Mouse (Mus musculus) forebrain, embryonic 11.5 days (tissue): ENCODE results near the gene Cxcl16. TPM values are rescaled to one million over a fixed set of nuclear protein-coding genes. Genes with fewer than 3 reads are reported as not detected.
"Not testable (repeated sequence)": the region's sequence is repeated elsewhere in the genome, so short reads cannot be mapped to it uniquely, and the experiment has no call there.

ENCODE experiments used
- ATAC-seq: fragments of 200-750 bp; cut with Nextera tagmentation; replicated peaks from 2 replicates; pipeline ENCODE4 v1.8.0; 2017; ENCODE audit warnings: moderate TSS enrichment; ENCODE audit not compliant: low FRiP score
- DNase-seq: peaks from one replicate; pipeline ENCODE4 v3.0.0-alpha.2; 2017; ENCODE audit warnings: low spot score
- H3K27ac ChIP-seq: fragments of 300-500 bp; sonication (generic); 2 replicates; pipeline ENCODE4 v1.5.1; 2014; ENCODE audit warnings: low read depth, low read length
- H3K27me3 ChIP-seq: fragments of 300-500 bp; sonication (generic); 2 replicates; pipeline ENCODE4 v1.6.1; 2014; ENCODE audit warnings: mild to moderate bottlenecking, low read length, mixed read lengths; ENCODE audit not compliant: control insufficient read depth, insufficient read depth
- H3K36me3 ChIP-seq: fragments of 300-500 bp; sonication (generic); 2 replicates; pipeline ENCODE4 v1.6.1; 2014; ENCODE audit warnings: mild to moderate bottlenecking, low read length, moderate library complexity, mixed read lengths; ENCODE audit not compliant: control insufficient read depth, insufficient read depth
- H3K4me1 ChIP-seq: fragments of 300-500 bp; sonication (generic); replicated peaks from 2 replicates; pipeline ENCODE4 v1.6.1; 2014; ENCODE audit warnings: low read length, mixed read lengths; ENCODE audit not compliant: control insufficient read depth, insufficient read depth
- H3K4me2 ChIP-seq: fragments of 300-500 bp; sonication (generic); 2 replicates; pipeline ENCODE4 v1.6.1; 2014; ENCODE audit warnings: low read depth, mild to moderate bottlenecking, low read length, moderate library complexity, mixed read lengths; ENCODE audit not compliant: severe bottlenecking
- H3K4me3 ChIP-seq: fragments of 300-500 bp; sonication (generic); 2 replicates; pipeline ENCODE4 v1.5.1; 2014; ENCODE audit warnings: low read depth, low read length
- H3K9ac ChIP-seq: fragments of 300-500 bp; sonication (generic); 2 replicates; pipeline ENCODE4 v1.6.1; 2014; ENCODE audit warnings: low read length
- H3K9me3 ChIP-seq: fragments of 300-500 bp; sonication (generic); 2 replicates; pipeline ENCODE4 v1.6.1; 2016; ENCODE audit warnings: low read length, mixed read lengths; ENCODE audit not compliant: control insufficient read depth
- WGBS: fragments of 180-500 bp; shearing (Covaris S2); extraction: QIAGEN DNeasy Blood & Tissue Kit; methylation state at CpG from one replicate; pipeline ENCODE4 v1.1.7; 2014; 5-methylcytosine and 5-hydroxymethylcytosine counted together
- polyA plus RNA-seq: library from polyadenylated mRNA; unstranded; fragments of >200 nt; fragmentation: Nextera tagmentation; extraction: Ambion mirVana; gene quantifications from 2 replicates; pipeline ENCODE4 v1.2.1, GENCODE M21; 2014

The Cxcl16 gene
- polyA plus RNA-seq, 1 experiment from 2014 or later, result 1.1 TPM

DNA sequence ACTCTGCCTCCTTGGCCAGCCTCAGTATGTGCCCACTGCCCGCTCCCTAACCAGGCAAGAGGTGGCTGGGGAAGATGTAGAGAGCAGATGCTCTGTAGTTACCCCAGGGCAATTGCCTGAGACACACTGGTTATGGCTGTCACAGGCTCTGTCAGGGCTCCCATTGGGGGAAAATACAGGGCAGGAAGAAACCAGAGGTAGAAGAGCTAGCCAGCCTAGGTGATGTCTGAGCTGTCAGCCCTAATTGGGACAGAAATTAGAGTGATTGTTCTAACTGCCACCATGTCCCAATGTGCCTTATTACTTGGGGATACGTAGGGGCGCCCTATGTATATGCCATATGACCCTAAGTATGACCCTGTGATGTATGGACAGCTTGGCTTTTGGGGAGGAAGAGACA, 25.8 kb downstream of the Cxcl16 start:
- H3K4me1 ChIP-seq, result peaks cover 17% of the 10 kb centered on the region; the same call in 1 of the 2 replicates
- H3K9ac ChIP-seq, result peak overlapping the region; percentile 89
- WGBS, result 93% methylated on average over 3 of the region's 3 CpGs
- H3K4me3 ChIP-seq, result 0 out of 2 replicates have a peak overlapping the region, but pooled peaks have one; percentile 78
- no peak overlapping the region for H3K27ac ChIP-seq
- H3K27me3 ChIP-seq, result no peaks in the 10 kb centered on the region
- no peaks in the 10 kb centered on the region for H3K9me3 ChIP-seq
- no peaks in the 10 kb centered on the region; the same call in 1 of the 2 replicates for H3K36me3 ChIP-seq
- ATAC-seq (no peak), DNase-seq (no peak)
- H3K4me2 ChIP-seq, result peak overlapping the region; percentile 58; the same call in 1 of the 2 replicates

DNA sequence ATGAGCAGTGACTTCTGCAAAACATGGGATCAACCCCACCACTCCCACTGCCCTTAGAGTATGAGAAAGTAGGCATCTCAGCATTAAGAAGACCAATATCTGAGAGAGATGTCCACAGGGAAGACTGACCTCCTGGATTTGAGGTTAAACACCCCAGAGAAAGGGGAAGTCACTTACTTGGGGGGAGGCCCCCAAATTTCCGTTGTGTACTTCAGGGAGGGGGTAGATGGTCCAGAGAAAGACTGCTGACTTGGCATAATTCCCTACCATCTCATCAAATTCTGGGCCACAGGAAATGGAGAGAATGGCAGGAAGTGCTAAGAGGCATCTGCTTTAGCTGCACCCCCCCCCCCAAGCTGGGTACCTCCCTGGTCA, 26.2 kb downstream of the Cxcl16 start:
- H3K9me3 ChIP-seq, result no peaks in the 10 kb centered on the region
- no peak for ATAC-seq

DNA sequence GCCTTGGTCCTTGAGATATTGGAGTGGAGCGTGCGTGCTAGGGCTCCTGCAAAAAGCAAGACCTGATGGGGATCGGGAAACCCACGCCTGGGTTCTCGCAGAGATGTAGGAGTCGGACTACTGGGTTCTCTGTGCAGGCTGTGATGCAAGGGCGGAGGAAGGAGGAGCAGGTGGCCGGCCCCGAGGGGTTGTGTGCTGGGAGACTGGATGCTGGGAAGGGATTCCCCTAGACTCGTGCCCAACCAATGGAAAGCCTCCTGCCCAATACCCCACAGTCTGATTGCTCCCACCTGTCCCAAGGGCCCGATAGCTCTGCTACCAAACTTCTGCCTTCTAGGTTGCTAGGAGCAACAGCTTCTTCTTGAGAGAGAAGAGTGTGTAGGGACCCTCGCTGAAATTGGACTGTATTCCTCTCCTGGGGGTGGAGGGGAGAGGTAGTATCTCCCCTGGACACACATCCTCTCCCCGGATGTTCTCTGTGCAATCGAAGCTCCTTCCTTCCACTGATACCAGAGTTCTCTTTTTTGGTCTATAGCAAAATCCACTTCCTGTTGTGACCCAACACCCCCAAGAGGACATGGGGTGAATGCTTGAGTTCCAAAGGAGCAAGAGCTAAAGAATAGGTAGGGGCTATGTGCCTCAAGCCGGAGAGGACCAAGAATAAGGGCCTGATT, 26.8 kb downstream of the Cxcl16 start:
- peak overlapping the region; percentile 62 for H3K27ac ChIP-seq
- peak; percentile 60 for ATAC-seq
- H3K4me1 ChIP-seq, result peaks cover 17% of the 10 kb centered on the region; the same call in 1 of the 2 replicates
- WGBS, result 6% methylated on average over 15 of the region's 15 CpGs
- no peaks in the 10 kb centered on the region; the same call in 1 of the 2 replicates for H3K36me3 ChIP-seq
- peak; percentile 79 for DNase-seq
- H3K9ac ChIP-seq, result peak overlapping the region; percentile 89
- peak overlapping the region; percentile 58 for H3K4me2 ChIP-seq
- H3K9me3 ChIP-seq, result no peaks in the 10 kb centered on the region
- peak overlapping the region; percentile 78 for H3K4me3 ChIP-seq
- no peaks in the 10 kb centered on the region for H3K27me3 ChIP-seq

More for the DNA sequence above, 26.2 kb downstream of the Cxcl16 start:
- 70% methylated on average over 1 of the region's 1 CpGs for WGBS
- no peak overlapping the region for H3K27ac ChIP-seq
- H3K4me2 ChIP-seq, result peak overlapping the region; percentile 58
- peak overlapping the region; percentile 78; the same call in 1 of the 2 replicates for H3K4me3 ChIP-seq
- no peaks in the 10 kb centered on the region for H3K27me3 ChIP-seq
- H3K9ac ChIP-seq, result peak overlapping the region; percentile 89
- no peak for DNase-seq
- no peaks in the 10 kb centered on the region; the same call in 1 of the 2 replicates for H3K36me3 ChIP-seq
- peaks cover 17% of the 10 kb centered on the region; the same call in 1 of the 2 replicates for H3K4me1 ChIP-seq

DNA sequence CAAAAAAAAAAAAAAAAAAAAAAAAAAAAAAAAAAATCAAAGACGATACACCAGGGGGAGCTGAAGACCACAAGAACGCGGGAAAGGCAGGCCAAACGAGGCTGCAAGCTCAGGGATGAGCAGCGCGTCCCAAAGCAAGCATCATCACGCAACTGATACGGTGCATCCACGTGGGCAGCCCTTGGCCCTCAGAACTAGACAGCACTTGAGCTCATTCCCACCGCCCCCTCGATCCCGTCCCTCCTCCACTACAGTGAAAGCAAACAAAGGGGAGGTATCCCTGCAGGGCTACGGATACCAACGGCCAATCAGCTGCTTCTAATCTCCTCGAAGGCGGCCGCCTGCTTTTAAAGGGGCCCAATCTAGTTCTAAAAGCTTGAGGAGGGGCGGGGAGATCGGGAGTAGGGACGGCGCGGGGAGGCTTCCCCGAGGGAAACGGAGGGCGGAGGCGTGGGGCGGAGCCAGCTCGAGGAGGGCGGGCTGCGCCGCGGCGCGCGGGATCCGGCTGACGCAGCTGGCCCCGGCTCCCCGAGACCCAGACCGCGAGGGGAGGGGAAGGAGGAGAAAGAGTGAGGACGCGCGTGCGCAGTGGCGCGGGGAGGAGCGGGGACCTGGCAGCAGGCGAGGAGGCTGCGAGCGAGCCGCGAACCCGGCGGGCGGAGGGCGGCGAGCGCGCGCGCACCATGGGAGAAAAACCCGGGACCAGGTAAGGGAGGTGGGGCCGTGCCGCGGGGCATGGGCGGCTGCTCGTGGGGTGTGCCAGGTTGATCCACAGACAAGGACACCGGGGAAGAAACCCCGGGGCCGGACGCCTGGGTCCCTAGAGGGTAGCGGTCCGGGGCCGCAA, 27.5 kb downstream of the Cxcl16 start, which contains the start of gene Arrb2:
Gene Arrb2 (plus strand): TSS at position 588 of the 847 bp plus-strand sequence.
- H3K4me3 ChIP-seq, result peak within 1 kb of the TSS; percentile 78
- H3K36me3 ChIP-seq, result no peaks in the 10 kb centered on the region
- H3K27me3 ChIP-seq, result no peaks in the 10 kb centered on the region
- under 1% methylated on average over 71 of the region's 75 CpGs for WGBS
- peak; percentile 95 for ATAC-seq
- peak within 1 kb of the TSS; percentile 89 for H3K9ac ChIP-seq
- H3K4me2 ChIP-seq, result peak within 1 kb of the TSS; percentile 58
- H3K9me3 ChIP-seq, result no peaks in the 10 kb centered on the region
- H3K4me1 ChIP-seq, result peaks cover 17% of the 10 kb centered on the region; the same call in 1 of the 2 replicates
- DNase-seq, result peak; percentile 100
- peak within 1 kb of the TSS; percentile 81 for H3K27ac ChIP-seq

DNA sequence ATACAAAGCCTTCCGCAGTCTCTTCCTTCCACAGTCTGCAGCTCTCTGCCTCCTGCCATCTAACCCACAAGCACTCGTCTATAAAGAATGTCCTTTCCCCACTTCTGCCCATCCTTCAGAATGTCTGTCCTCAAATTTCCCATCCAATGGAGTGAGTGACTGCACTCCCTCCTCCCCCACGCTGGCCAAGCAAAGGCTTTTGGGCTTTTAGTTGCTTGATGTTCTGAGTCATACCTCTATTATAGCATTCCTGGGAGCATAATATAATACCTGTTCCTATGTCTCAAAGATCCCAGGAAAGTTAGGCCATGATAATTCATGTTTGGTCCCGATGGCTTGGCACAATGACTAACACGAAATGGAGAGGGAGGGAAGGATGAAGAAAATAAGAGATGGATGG, 28.2 kb downstream of the Cxcl16 start:
- no peaks in the 10 kb centered on the region for H3K9me3 ChIP-seq
- H3K27ac ChIP-seq, result no peak overlapping the region
- peak overlapping the region; percentile 53 for H3K9ac ChIP-seq
- peak overlapping the region; percentile 58; the same call in 1 of the 2 replicates for H3K4me2 ChIP-seq
- peaks cover 17% of the 10 kb centered on the region; the same call in 1 of the 2 replicates for H3K4me1 ChIP-seq
- DNase-seq (no peak), ATAC-seq (no peak)
- H3K4me3 ChIP-seq, result peak overlapping the region; percentile 78; the same call in 1 of the 2 replicates
- WGBS, result 31% methylated on average over 5 of the region's 5 CpGs
- H3K27me3 ChIP-seq, result no peaks in the 10 kb centered on the region
- H3K36me3 ChIP-seq, result no peaks in the 10 kb centered on the region

DNA sequence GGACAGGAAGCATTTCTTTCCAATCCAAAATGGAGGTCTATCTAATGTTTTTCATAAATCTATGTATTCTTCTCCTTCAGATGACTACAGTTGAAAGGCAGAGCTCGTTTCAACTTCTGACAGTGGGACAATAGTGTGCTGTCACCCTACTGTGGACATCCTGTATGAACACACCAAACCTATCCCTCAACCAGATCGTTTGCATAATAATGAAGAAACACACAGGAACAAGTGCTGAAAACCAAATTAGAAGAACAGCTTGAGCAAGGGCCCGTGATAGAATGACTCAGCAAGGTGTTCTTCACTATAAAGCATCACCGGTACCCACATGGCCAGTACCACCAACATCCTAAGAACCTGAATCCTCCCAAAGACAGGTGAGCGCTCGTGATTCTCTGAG, 33.2 kb downstream of the Cxcl16 start:
- DNase-seq, H3K4me1 ChIP-seq, H3K4me2 ChIP-seq, ATAC-seq, H3K27ac ChIP-seq, H3K27me3 ChIP-seq, H3K4me3 ChIP-seq, H3K36me3 ChIP-seq, H3K9me3 ChIP-seq, H3K9ac ChIP-seq: not testable (repeated sequence)
- WGBS, result 70% methylated on average over 6 of the region's 6 CpGs

DNA sequence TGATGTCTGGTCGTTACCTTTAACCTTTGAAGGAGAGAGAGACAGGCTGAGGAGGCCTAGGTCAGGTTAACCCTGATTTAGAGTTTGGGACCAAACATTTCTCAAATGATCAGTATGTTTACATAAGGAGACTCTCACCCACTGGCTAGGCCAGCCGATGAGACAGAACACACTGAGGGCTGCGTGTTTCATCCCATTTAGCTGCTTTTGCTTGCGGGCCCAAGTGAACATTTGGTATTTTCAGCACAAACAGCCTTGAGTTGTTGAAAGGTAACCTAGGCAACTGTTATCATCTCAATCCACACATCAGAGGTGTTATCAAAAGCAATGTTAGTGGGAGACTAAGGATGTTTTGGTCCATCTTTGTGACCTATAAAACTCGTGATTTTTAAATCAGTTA, 40.3 kb downstream of the Cxcl16 start:
- H3K9ac ChIP-seq, result no peak overlapping the region
- H3K9me3 ChIP-seq, result no peaks in the 10 kb centered on the region
- H3K4me3 ChIP-seq, result no peak overlapping the region
- H3K4me2 ChIP-seq, result no peak overlapping the region
- no peak for ATAC-seq
- H3K27ac ChIP-seq, result no peak overlapping the region
- no peak for DNase-seq
- WGBS, result 83% methylated on average over 5 of the region's 5 CpGs
- no peaks in the 10 kb centered on the region for H3K27me3 ChIP-seq
- H3K4me1 ChIP-seq, result no peaks in the 10 kb centered on the region
- H3K36me3 ChIP-seq, result no peaks in the 10 kb centered on the region

DNA sequence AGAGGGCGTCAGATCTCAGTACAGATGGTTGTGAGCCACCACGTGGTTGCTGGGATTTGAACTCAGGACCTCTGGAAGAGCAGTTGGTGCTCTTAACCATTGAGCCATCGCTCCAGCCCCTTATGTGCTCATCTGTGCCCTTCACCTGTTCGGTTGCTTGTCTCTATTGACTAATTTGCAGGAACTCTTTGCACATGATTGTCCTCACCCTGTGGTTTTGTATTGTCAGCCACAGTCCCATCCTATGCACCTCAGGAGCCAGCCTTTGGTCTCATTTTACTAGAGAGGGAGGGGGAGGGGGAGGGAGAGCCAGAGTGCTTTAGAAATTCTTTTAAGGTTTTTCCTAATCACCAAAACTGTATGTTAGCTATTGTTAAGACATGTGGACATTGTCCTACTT, 41.6 kb downstream of the Cxcl16 start:
- 67% methylated on average over 4 of the region's 4 CpGs for WGBS
- Histone ChIP-seq H3K4me3 (no peak overlapping the region), H3K4me2 (no peak overlapping the region), H3K9me3 (no peaks in the 10 kb centered on the region), H3K9ac (no peak overlapping the region), H3K4me1 (no peaks in the 10 kb centered on the region), H3K27me3 (no peaks in the 10 kb centered on the region), H3K27ac (no peak overlapping the region), H3K36me3 (no peaks in the 10 kb centered on the region)
- DNase-seq, result no peak
- no peak for ATAC-seq
